Mouse (Mus musculus) E14TG2a.4 (cell line): ENCODE measurements at regions not wholly inside any gene's neighbourhood (a gene's known extent, or its start where the extent isn't known, plus 50 kb on each side); places are given as distances from the start of the nearest gene placed in this dataset.

ENCODE experiments used
- CTCF ChIP-seq: conservative IDR thresholded peaks from 2 replicates; pipeline ENCODE4 v1.5.1; 2014; ENCODE audit warnings: low read length
- NANOG ChIP-seq: IDR thresholded peaks from 2 replicates; pipeline ENCODE4 v1.6.1; 2014; ENCODE audit warnings: borderline replicate concordance, low read length, mixed read lengths
- POU5F1 ChIP-seq: IDR thresholded peaks from 2 replicates; pipeline ENCODE4 v1.6.1; 2014; ENCODE audit warnings: low read length, borderline replicate concordance

- TF ChIP-seq CTCF (no peak), NANOG (no peak), POU5F1 (no peak)
Observed at GRCm38 (mm10) chr2:46491081-46491480, 1373.9 kb upstream of the Zeb2 start.
